Mouse (Mus musculus): ENCODE measurements around the gene Fbln5.

The Fbln5 gene

GRCm38 (mm10) chr12:101758698-101759097, 60.2 kb downstream of the Fbln5 start:
- DNase-seq = no peak

GRCm38 (mm10) chr12:101742375-101742774, 76.5 kb downstream of the Fbln5 start:
- DNase-seq = no peak

GRCm38 (mm10) chr12:101740486-101740885, 78.4 kb downstream of the Fbln5 start:
- no peak for DNase-seq

GRCm38 (mm10) chr12:101740045-101740444, 78.8 kb downstream of the Fbln5 start:
- DNase-seq = no peak

GRCm38 (mm10) chr12:101718755-101719150, 100.1 kb downstream of the Fbln5 start:
- DNase-seq = peak; percentile 30

- DNase-seq = peak; percentile 93
Observed at GRCm38 (mm10) chr12:101718054-101718754, 100.7 kb downstream of the Fbln5 start, which contains the start of gene Tc2n. TSS of gene Tc2n (minus strand) at chr12:101718523.

- DNase-seq = no peak
Observed at GRCm38 (mm10) chr12:101699176-101699575, 119.7 kb downstream of the Fbln5 start.

Data from kidney, adult 11 months (tissue).